31 mouse cellular contexts compared by ENCODE assay signal in the genomic region with DNA sequence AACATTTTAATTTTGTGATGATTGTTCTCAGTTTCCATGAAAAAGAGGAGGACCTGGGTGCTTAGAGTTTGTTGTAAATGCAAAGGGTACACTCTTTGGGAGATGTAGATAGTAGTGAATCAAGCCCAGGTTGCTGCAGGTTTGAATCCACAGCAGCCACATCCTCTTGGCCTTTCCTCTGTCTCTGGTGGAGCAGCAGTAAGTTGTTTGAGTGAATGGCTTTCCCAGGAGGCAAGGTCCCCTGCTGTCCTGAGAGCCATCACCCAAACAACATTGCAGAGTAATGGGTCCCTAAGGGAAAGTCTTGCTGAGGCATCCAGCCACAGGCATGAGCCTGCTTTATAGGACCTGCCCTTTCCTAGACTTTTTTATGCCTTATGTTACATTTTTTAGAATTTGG. TPM values are rescaled to one million over a fixed set of nuclear protein-coding genes. Genes with fewer than 3 reads are reported as not detected.
DNase-seq lines count a peak whose midpoint lies in the region; ATAC-seq lines count a peak whose summit lies in the region.
"Had no signal": no experiment of that assay in that cellular context is flagged by ENCODE, and none has a peak within 500 bp of the region (broad histone marks: within the 10 kb centered on the region; RNA-seq: fewer than 3 reads in every experiment).

No protein-coding gene starts in this region.

- no peak for DNase-seq in limb, embryonic 10.5 days (ENCODE audit: low spot score)
- DNase-seq in R1 (ENCODE audit: low read depth, low spot score), result peak; percentile 28
- no peak for DNase-seq in right cerebral cortex, adult 2 months (ENCODE audit: low spot score in 2 of 2)
- DNase-seq in urinary bladder, postnatal 10 days (ENCODE audit: low spot score), result no peak
- DNase-seq: adrenal gland, adult 8-10 months; adrenal gland, postnatal 25 days; cerebellum, adult 11-12 months; cerebellum, adult 8-10 months; cerebellum, postnatal 10 days; cerebellum, postnatal 36 days; embryo, embryonic 11 days; forebrain, postnatal 0 days; gastrocnemius, adult 2 months; gastrocnemius, postnatal 14 days; heart, adult 2 months; heart, postnatal 14 days; heart, postnatal 4 days had no signal

- H3K4me3 ChIP-seq in limb, embryonic 15.5 days, result no peak overlapping the region
- H3K4me3 ChIP-seq in limb, embryonic 10.5 days, result no peak overlapping the region
- H3K4me3 ChIP-seq in embryonic facial prominence, embryonic 15.5 days (replicated peaks), result no peak overlapping the region
- H3K4me3 ChIP-seq: gastrocnemius, adult 2 months; heart, adult 2 months; heart, embryonic 10.5 days; heart, embryonic 13.5 days had no signal

- no peaks in the 10 kb centered on the region for H3K36me3 ChIP-seq in limb, embryonic 15.5 days
- no peaks in the 10 kb centered on the region for H3K36me3 ChIP-seq in limb, embryonic 10.5 days
- H3K36me3 ChIP-seq in embryonic facial prominence, embryonic 15.5 days, result no peaks in the 10 kb centered on the region
- H3K36me3 ChIP-seq: G1E; heart, embryonic 10.5 days; heart, embryonic 13.5 days had no signal

- no peaks in the 10 kb centered on the region for H3K27me3 ChIP-seq in limb, embryonic 15.5 days
- H3K27me3 ChIP-seq in limb, embryonic 10.5 days (ENCODE audit: low read depth, poor library complexity, severe bottlenecking), result no peaks in the 10 kb centered on the region
- no peaks in the 10 kb centered on the region for H3K27me3 ChIP-seq in embryonic facial prominence, embryonic 15.5 days
- H3K27me3 ChIP-seq: heart, embryonic 13.5 days; Patski had no signal

- H3K9ac ChIP-seq in limb, embryonic 15.5 days, result no peak overlapping the region
- no peak overlapping the region for H3K9ac ChIP-seq in embryonic facial prominence, embryonic 15.5 days
- H3K9ac ChIP-seq: forebrain, postnatal 0 days; heart, embryonic 13.5 days; hindbrain, embryonic 14.5 days had no signal

- no peak for ATAC-seq in limb, embryonic 15.5 days (ENCODE audit: insufficient number of reproducible peaks, low FRiP score, low TSS enrichment, low read depth)
- no peak for ATAC-seq in embryonic facial prominence, embryonic 15.5 days (ENCODE audit: insufficient number of reproducible peaks, low FRiP score, low TSS enrichment, low read depth)
- ATAC-seq: activated CD4-positive, CD25-positive, alpha-beta regulatory T cell, adult 4 months; CD4-positive, CD25-positive, alpha-beta regulatory T cell, adult 4 months; forebrain, embryonic 14.5 days; forebrain, postnatal 0 days; hindbrain, postnatal 0 days; inflammation-experienced regulatory T-cells, adult 6 months; intestine, embryonic 16.5 days; Patski had no signal

- 0 out of 2 replicates have a peak overlapping the region, but pooled peaks have one; percentile 6 for H3K27ac ChIP-seq in limb, embryonic 15.5 days
- H3K27ac ChIP-seq in limb, embryonic 10.5 days, result no peak overlapping the region
- H3K27ac ChIP-seq in embryonic facial prominence, embryonic 15.5 days (replicated peaks), result peak overlapping the region; percentile 71
- H3K27ac ChIP-seq: gastrocnemius, adult 2 months; heart, adult 2 months; heart, embryonic 10.5 days; heart, embryonic 13.5 days; hindbrain, embryonic 14.5 days; hindbrain, postnatal 0 days had no signal

- H3K4me2 ChIP-seq in limb, embryonic 15.5 days, result no peak overlapping the region
- H3K4me2 ChIP-seq in embryonic facial prominence, embryonic 15.5 days (replicated peaks), result no peak overlapping the region
- H3K4me2 ChIP-seq: heart, embryonic 13.5 days; hindbrain, embryonic 14.5 days had no signal

- H3K9me3 ChIP-seq in limb, embryonic 15.5 days, result no peaks in the 10 kb centered on the region
- no peaks in the 10 kb centered on the region for H3K9me3 ChIP-seq in limb, embryonic 10.5 days (replicated peaks)
- no peaks in the 10 kb centered on the region for H3K9me3 ChIP-seq in embryonic facial prominence, embryonic 15.5 days (replicated peaks)
- H3K9me3 ChIP-seq: G1E; heart, embryonic 10.5 days; heart, embryonic 13.5 days had no signal

- peaks cover 5% of the 10 kb centered on the region for H3K4me1 ChIP-seq in limb, embryonic 15.5 days
- no peaks in the 10 kb centered on the region for H3K4me1 ChIP-seq in limb, embryonic 10.5 days
- peaks cover 18% of the 10 kb centered on the region for H3K4me1 ChIP-seq in embryonic facial prominence, embryonic 15.5 days

RNA-seq across cellular contexts. Expression of gene Slc1a2, which starts 37.1 kb away (rescaled TPM):
- 1.3 and 1.5 TPM in 2 replicates for polyA plus RNA-seq in limb, embryonic 15.5 days (2015; fragmentation: Nextera tagmentation; extraction: Ambion mirVana)
- polyA plus RNA-seq in limb, embryonic 10.5 days (2016; fragmentation: Nextera tagmentation; extraction: Ambion mirVana), result 0.09 and 0.38 TPM in 2 replicates
- polyA plus RNA-seq in embryonic facial prominence, embryonic 15.5 days (2015; fragmentation: Nextera tagmentation; extraction: Ambion mirVana), result 0.38 and 0.72 TPM in 2 replicates
- polyA plus RNA-seq: activated CD4-positive, CD25-positive, alpha-beta regulatory T cell, adult 4 months; C2C12; G1E had no signal
